Mouse (Mus musculus): Measurements from ENCODE around the gene Pofut2. TPM values are rescaled to one million over a fixed set of nuclear protein-coding genes. Genes with fewer than 3 reads are reported as not detected.

Pofut2 gene
- total and polyA plus RNA-seq, 3 experiments = 20.3 to 24.5 TPM; not detected in 1

DNA sequence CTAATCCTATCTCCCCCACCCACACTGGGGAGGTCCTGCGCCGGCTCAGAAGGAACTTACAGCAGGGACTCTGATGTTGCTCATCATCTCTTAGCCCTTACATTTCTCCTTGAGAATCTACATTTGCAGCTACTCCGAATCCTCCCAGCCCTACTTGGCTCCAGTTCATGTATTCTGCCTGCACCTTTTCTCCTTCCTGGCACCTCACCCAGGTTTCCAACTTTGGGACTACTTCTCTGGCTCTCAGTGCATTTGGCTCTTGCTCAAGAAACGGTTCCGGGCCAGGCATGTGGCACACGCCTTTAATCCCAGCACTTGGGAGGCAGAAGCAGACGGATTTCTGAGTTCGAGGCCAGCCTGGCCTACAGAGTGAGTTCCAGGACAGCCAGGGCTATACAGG, 28.6 kb downstream of the Pofut2 start:
- H3K36me3 ChIP-seq (ENCODE audit: control insufficient read depth in 1 of 2, insufficient read depth in 2 of 2, low read length in 2 of 2) = no peaks in the 10 kb centered on the region
- peaks cover 0 to 3% of the 10 kb centered on the region in 2 experiments; a peak in 1 of 4 replicates for H3K4me1 ChIP-seq (ENCODE audit: control insufficient read depth in 1 of 2, insufficient read depth in 2 of 2, low read length in 2 of 2)
- no peak overlapping the region for H3K27ac ChIP-seq (ENCODE audit: control insufficient read depth, low read depth, low read length)
- no peak for TF ChIP-seq TCF12 (IDR thresholded peaks at IDR 0.05; ENCODE audit: low read depth, low read length)
- TF ChIP-seq MAFK (IDR thresholded peaks at IDR 0.05; ENCODE audit: borderline replicate concordance, low read depth, low read length) = no peak
- no peak for TF ChIP-seq E2F4 (IDR thresholded peaks at IDR 0.05; ENCODE audit: borderline replicate concordance, low read depth, low read length)
- no peak for TF ChIP-seq USF1 (IDR thresholded peaks at IDR 0.05; ENCODE audit: low read depth, low read length)
- no peak for TF ChIP-seq MAZ (IDR thresholded peaks at IDR 0.05; ENCODE audit: low read depth, low read length)
- TF ChIP-seq BHLHE40 (IDR thresholded peaks at IDR 0.05; ENCODE audit: borderline replicate concordance, low read depth, low read length) = no peak
- no peak for TF ChIP-seq POLR2AphosphoS5 (IDR thresholded peaks at IDR 0.05; ENCODE audit: borderline replicate concordance, low read depth, low read length)
- TF ChIP-seq KAT2A (conservative IDR thresholded peaks at IDR 0.05; ENCODE audit: low read depth, low read length) = no peak
- TF ChIP-seq ELF1 (IDR thresholded peaks at IDR 0.05; ENCODE audit: low read depth, low read length) = no peak
- TF ChIP-seq MAX (IDR thresholded peaks at IDR 0.05; ENCODE audit: low read length) = no peak
- TF ChIP-seq JUND (IDR thresholded peaks at IDR 0.05; ENCODE audit: low read depth, low read length) = no peak
- TF ChIP-seq SMC3 (IDR thresholded peaks at IDR 0.05; ENCODE audit: low read depth, low read length) = no peak
- TF ChIP-seq SIN3A (IDR thresholded peaks at IDR 0.05; ENCODE audit: low read length) = no peak
- no peak for TF ChIP-seq USF2 (IDR thresholded peaks at IDR 0.05; ENCODE audit: borderline replicate concordance in 1 of 2, insufficient read depth in 1 of 2, low read depth in 1 of 2, low read length in 2 of 2)
- TF ChIP-seq POLR2A (IDR thresholded peaks at IDR 0.05; ENCODE audit: control insufficient read depth in 1 of 2, insufficient read depth in 1 of 2, low read depth in 1 of 2, low read length in 2 of 2, poor library complexity in 1 of 2) = no peak
- no peak for TF ChIP-seq RAD21 (IDR thresholded peaks at IDR 0.05; ENCODE audit: low read depth, low read length)
- H3K9me3 ChIP-seq (replicated peaks; ENCODE audit: insufficient read depth, low read length) = no peaks in the 10 kb centered on the region
- DNase-seq (ENCODE audit: low read depth, low spot score) = no peak
- no peak overlapping the region for H3K4me3 ChIP-seq (ENCODE audit: control insufficient read depth in 1 of 2, insufficient read depth in 1 of 2, low read depth in 2 of 2, low read length in 2 of 2)
- H3K27me3 ChIP-seq (ENCODE audit: control insufficient read depth in 1 of 2, insufficient read depth in 2 of 2, low read length in 2 of 2) = no peaks in the 10 kb centered on the region; a peak in 1 of 4 replicates
- no peak overlapping the region for H3K9ac ChIP-seq (ENCODE audit: control insufficient read depth, low read depth, low read length, poor library complexity, severe bottlenecking)
- H3K79me2 ChIP-seq (ENCODE audit: control insufficient read depth, insufficient read depth, low read length, poor library complexity) = no peaks in the 10 kb centered on the region

DNA sequence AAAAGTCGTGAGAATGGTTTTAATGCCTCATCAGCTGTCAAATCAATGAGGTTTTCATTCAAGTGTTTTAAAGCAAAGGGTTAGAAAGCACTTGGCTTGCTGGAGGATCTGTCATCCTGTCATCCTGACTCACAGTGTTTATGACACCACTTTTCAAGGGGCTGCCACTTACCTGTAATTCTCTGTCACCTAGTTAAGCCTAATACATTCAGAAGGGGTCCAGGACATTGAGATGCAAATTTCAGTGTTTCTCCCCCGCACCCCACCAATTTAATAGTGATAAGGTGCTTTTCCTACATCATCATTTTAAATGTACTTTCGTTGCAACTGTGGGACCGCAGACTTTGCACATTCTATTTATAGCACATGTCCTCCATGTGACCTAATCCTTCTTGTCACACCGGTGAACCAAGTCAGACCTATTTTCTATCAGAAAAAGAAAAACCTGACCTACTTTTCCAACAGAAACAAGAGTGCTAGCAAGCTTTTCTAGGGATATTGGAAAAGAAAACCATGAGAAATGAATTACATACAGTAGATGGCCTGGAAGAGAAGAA, 29.7 kb downstream of the Pofut2 start:
- no peaks in the 10 kb centered on the region; a peak in 1 of 4 replicates for H3K27me3 ChIP-seq (ENCODE audit: control insufficient read depth in 1 of 2, insufficient read depth in 2 of 2, low read length in 2 of 2)
- DNase-seq (ENCODE audit: low read depth, low spot score) = no peak
- no peaks in the 10 kb centered on the region for H3K79me2 ChIP-seq (ENCODE audit: control insufficient read depth, insufficient read depth, low read length, poor library complexity)
- no peak overlapping the region for H3K9ac ChIP-seq (ENCODE audit: control insufficient read depth, low read depth, low read length, poor library complexity, severe bottlenecking)
- no peak overlapping the region for H3K4me3 ChIP-seq (ENCODE audit: control insufficient read depth in 1 of 2, insufficient read depth in 1 of 2, low read depth in 2 of 2, low read length in 2 of 2)
- H3K27ac ChIP-seq (ENCODE audit: control insufficient read depth, low read depth, low read length) = no peak overlapping the region
- TF ChIP-seq UBTF (IDR thresholded peaks at IDR 0.05; ENCODE audit: borderline replicate concordance, insufficient read depth, low read depth, low read length) = no peak
- H3K36me3 ChIP-seq (ENCODE audit: control insufficient read depth in 1 of 2, insufficient read depth in 2 of 2, low read length in 2 of 2) = no peaks in the 10 kb centered on the region
- H3K4me1 ChIP-seq (ENCODE audit: control insufficient read depth in 1 of 2, insufficient read depth in 2 of 2, low read length in 2 of 2) = no peaks in the 10 kb centered on the region
- no peaks in the 10 kb centered on the region for H3K9me3 ChIP-seq (replicated peaks; ENCODE audit: insufficient read depth, low read length)
